Mouse (Mus musculus) MN1 (cell line): Measurements from ENCODE around the gene Slc25a45.
"Not testable (repeated sequence)": the region's sequence is repeated elsewhere in the genome, so short reads cannot be mapped to it uniquely, and the experiment has no call there.

Experiments
- DNase-seq: peaks from one replicate; pipeline ENCODE4 v3.0.0-alpha.2; 2016; ENCODE audit warnings: low spot score

Slc25a45 gene

DNA sequence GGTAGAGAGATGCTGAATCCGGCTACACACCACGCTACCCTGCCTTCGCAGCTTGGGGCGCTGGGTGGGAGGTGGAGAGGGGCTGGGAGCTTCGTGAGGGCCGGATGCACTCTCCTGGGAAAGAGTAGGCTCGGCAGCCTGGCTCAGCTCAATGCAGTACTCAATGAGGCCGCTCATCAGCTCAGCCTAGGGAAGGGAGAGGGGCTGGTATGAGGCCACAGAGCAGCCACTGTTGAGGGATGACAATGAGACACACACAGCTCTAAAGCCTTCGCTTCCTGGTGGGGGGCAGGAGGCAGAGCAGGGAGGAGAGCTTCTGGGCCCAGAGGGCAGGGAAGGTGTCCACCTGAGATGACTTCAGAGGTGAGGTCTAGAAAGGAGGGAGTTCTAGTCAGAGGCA is 21.0 kb upstream of the Slc25a45 start:
- DNase-seq: no peak

DNA sequence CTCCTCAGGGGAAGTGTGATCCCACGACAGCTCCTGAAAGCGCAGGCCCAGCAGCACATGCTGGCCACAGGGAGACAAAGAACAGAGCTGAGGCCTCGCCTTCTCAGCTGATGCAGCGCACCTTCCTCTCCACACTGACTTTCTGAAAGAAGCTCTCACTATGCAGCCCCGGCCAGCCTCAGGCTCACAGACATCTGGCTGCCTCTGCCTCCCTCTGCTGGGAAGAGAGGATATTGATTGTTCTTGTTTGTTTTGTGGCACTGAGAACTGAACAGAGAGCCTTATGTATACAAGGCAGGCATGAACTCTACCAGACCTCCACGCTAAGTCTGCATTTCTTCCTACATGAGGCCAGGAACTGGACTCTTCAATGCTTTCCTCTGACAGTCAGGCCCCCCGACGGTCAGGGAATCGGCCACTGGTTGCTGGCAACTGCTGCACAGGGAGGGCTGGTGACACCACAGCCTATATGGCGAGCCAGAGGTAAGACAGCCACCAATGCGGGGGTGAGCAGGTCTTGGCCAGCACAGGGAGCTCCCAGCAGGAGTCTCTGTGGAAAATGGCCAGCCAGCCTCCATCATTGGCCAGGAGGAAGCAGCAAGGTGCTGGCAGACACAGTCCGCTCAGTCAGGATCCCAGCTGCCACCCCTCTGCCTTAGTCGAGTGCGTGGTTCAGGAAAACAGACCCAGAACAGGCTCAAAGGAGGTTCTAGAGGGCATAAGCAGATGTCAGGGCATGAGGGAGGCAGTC is 15.1 kb upstream of the Slc25a45 start:
- DNase-seq: no peak

DNA sequence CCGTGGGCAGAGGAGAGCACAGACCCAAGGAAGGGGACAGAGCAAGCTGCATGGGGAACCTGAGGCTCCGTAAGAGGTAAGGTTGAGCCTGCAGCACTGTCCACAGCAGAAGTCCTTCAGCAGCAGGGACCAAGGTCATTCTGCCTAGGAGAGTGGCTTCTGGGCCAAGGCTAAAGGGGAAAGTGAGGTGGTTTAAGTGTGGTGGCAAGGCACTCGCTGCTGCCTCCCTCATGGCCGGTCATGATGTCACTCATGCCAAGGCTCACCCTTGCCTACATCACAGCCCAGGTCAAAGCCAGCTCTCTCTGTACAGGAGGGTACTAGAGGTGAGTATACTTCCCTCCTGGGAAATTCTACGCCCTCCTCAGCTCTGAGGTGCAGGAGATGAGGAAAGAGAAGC is 13.8 kb upstream of the Slc25a45 start:
- no peak for DNase-seq

DNA sequence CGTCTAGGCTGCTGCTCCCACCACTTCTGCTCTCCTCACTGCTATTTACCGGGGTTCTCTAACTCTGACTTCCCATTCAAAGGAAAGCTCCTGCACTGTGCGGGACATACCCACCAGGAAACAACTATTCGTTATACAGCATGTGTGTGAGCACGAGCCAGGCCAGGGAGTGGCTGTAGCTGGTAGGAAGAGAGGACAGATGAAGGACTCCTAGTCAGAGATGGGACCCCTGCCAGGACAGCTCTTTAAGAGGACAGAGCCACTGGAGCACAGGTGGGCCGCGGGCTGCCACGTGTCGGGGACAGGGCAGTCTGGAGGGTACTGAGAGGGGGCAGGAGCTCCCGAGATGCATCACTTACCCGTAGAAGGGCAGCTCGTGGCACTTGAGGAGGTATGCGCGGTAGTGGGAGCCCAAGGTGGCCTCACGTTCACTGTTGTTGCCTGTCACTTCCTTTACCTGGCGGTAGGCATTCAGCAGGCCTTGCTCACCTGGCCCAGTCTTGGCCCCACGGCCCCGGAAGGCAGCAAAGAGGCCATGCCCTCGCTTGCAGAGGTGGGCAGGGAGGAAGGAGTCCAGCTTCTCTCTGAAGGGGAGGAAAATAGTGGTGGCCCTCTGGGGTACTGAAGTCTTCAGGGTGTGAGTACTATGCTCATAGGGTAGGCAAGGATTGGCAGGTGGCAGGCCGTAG is 12.8 kb upstream of the Slc25a45 start:
- DNase-seq: no peak

DNA sequence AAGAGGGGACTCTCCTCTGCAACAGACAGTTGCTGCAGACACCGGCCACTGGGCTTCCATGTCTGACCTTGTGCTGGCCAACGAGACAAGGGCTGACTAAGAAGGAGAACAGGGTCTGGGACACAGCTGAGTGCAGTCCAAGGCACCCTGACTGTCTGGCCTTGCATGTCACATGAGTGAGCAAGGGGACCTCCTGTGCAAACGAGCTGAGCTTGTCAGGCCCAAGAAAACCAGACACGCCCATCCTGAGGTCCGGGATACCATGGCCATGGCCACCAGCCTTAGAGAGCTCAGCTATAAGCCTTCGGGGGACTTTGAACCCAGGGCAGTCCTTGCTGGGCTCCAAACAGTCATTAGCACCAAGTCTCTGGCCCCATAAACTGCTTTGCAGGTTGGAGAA is 9.5 kb upstream of the Slc25a45 start:
- no peak for DNase-seq

DNA sequence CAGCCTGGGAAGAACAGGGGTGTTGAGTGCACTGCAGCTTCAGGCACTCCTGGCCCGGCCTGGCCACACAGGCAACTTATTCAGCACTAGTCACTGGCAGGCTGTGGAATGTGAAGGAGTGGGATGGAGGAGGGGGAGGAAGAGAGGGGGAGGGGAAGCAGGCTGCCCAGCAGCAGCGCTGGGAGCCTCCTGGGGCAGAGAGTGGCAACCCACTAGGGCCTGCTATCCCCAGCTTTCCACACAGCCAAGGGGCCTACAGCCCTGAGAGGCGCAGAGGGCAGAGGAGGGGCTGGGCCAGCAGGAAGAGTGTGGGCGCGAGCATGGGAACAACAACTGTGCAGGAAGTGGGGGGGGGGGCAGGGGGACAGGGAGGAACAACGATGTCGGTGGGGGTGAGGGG is 6.3 kb upstream of the Slc25a45 start:
- DNase-seq: no peak

DNA sequence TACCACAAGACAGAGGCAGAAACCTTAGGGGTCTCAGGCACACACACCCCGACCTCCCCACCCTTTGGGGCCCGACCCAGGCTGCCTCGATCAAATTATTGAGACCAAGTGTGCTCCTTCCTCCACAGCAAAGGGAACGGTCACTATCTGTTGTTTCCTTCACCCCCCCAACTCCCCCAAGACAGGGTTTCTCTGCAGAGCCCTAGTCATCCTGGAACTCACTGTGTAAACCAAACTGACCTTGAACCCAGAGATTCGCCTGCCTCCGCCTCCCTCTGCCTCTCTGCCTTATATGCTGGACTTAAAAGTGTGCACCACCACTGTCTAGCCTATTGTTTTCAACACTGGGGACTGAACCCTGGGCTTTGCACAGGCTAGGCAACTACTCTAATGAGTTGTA is 5.9 kb upstream of the Slc25a45 start:
- DNase-seq: no peak

DNA sequence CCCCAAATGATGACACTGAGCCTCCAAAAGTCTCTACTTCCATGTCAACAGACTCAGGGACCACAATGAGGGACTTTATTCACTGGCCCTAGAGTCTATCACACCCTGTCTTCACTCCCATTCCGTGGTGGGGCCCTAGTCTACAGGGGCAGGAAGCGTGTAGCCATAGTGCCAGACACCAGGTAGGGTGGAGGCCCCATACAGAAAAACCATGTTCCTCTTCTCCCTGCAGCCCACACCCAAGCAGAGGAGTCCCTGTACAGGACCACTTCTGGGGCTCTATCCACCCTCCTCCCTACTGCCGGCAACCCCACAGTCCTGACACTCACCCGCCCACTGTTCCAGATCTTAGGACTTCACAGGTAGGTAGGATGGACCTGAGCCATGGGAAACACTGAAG is 5.1 kb upstream of the Slc25a45 start:
- no peak for DNase-seq

DNA sequence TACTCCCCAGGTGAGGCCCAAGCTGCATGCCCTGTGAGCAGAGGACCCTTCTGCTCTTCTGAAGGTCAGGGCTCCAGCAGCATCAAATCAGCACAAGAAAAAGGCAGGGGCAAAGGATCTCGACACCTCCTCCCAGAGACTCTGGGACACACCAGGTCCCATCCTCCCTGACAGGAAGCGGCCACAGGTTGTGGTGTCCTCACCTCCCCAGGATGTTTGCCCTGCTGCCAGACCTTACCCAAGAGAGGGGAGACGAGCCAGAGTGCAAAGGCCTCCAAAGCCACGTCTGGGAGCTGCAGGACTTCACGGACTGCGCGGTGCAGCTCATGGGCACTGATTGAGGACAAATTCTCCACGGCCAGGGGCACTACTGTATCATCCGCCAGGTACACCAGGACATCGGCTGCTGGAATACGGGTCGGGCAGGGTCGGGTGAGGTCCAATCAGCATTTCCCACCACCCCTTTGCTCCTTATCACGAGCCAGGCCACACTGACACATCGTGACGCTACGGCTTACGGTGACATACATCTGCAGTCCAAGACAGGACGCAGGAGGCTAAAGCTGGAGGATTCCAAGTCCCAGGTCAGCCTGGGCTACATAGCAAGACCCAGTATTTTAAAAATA is 4.6 kb upstream of the Slc25a45 start:
- no peak for DNase-seq

DNA sequence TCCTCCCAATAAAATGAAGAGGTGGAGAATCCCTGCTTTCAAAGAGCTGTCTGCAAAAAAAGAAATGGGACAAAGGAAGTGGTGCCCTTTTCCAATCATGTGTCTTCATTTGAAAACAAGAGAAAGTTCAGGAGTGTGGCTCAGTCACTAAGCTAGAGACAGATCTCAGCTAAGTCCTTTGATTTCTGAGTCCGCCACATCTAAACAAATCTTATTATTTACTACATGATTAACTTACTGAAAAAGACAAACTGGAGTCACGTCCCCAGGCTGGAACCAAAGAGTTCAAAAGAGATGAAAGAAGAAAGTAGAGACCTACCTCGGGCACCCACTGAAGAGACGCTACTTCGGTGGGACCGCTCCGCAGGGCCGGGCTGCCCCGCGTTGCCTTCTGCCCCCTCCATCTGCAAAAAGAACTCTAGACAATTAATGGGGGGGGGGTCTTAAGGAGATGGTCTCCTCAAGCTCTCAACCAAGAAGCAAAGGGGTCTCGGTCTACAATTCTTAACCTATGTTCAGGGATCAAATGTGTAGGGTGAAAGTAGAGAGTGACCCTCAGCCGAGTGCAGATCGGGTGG is 3.1 kb upstream of the Slc25a45 start:
- DNase-seq: no peak

DNA sequence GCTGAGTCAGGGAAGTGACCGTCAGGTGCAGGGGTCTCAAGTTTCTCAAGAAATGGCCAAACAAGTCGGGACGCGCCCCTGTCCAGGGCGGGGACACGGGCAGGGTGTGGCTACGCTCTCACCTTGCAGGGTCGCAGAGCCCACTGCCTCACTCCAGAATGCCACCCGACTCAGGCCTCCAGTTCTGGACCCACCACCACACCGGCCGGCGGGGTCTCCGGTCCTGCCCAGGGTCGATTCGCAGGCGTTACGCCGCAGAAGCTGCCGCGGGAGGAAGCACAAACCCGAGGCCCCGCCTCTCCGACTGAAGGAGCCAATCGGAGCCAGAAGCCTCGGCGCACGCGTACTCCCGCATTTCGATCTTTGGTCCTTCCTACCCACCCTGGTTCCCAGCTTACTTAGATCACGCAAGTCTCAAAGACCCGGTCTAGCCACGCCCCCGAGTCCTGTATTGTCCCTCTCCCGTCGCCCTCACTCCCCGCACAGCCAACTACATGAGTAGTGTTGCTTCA is 2.6 kb upstream of the Slc25a45 start, which contains the start of gene Frmd8:
Frmd8 (minus strand) TSS at position 306 of the 512 bp plus-strand sequence.
- DNase-seq: peak; percentile 92

DNA sequence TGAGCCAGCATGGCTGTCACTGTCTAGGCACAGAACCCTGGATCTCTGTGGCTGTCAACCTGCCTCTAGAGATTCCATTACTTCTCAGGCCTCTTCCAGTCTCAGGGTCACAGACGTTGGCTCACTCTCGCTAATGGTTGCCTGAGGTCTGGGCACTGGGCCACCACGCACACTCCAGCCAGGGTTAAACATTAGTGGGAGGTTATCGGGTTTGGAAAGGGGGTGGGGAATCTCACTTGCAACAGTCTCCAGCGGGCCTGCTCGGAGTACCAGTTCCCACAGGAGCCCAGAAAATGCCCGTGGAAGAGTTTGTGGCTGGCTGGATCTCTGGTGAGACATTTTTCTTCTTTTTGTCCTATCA is 734 bp downstream of the Slc25a45 start:
- peak; percentile 46 for DNase-seq

DNA sequence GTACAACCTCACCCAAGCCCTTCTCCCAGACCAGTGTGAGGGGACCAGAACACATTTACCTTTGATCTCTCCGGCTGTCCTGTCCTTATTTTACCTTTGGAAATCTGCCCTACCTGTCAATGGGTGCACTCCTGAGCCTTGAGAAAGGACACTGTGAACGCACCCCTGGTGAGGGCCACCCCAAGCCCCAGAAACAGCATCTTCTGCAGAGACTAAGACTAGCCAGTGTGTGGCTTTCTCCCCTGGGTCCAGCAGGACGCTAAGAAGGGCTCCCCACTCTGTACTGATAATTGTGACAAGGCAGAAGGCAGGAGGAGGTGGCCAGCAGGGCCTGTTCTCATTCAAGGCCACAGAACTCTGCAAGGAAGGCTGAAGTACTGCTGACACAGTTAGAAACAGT is 1.3 kb downstream of the Slc25a45 start:
- no peak for DNase-seq

DNA sequence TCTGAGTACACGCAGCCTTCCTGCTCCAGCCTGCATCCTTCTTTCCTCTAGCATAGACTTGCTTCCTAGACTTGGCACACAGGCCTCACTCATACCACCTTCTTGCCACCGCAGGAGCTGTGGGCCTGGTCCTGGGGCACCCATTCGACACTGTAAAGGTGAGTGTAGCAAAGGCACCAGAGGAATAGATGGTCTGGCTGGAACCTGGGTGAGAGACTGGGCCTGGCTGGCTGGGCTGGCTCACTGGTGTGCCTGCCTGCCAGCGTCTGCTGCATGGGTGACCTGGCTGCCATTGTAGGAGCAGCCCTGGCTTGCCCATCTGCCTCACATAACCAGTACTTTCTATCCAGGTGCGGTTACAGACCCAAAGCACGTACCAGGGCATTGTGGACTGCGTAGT is 2.1 kb downstream of the Slc25a45 start:
- no peak for DNase-seq

DNA sequence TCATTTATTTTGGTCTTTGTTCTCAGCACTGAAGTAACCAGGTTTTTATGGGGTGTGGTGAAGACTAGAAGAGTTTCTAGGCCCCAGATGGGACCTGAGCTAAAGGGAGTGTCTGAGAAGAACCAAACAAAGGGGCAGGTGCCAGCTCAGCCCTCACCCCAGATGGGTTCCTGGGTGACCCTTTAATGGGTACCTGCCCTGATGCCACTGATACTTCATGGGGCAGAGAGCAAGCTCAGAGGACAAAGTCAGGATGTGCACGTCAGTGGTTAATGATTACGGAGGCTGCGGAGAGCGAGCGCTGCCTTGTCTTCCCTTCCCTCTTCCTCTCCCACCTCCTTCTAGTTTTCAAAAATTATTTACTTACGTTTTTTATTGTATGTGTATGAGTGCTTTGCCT is 3.5 kb downstream of the Slc25a45 start:
- no peak for DNase-seq

DNA sequence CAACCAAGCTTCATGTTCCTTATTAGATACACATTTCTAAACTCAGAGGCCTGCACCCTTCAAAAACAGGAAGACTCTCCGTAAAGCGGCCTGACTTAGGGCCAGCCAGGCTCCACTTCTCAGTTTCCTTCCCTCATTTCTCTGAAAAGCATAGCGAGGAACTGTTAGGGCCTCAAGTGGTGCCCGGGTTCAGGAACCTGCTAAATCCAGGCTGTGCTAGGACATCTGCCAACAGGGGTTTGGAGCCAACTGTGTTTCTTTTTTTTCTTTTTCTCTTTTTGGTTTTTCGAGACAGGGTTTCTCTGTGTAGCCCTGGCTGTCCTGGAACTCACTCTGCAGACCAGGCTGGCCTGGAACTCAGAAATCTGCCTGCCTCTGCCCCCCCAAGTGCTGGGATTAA is 4.5 kb downstream of the Slc25a45 start:
- not testable (repeated sequence) for DNase-seq

DNA sequence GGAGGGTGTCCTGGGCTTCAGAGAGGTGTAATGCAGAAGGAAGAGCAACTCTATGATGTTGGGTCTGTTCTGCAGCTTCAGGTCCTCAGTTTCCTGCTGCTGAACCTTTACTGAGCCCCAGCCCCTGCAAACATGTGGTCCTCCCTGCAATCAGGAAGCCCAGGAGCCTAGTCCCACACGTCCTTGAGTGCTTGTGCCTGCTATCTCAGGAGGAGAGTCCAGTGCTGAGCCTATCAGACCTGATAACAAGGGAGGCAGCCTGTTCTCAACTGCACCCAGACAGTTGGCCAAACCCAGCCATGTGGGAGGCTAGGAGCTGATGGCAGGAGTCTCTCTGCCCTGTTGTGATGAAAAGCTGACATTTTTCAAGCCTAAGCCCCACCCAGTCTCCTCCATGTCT is 6.3 kb downstream of the Slc25a45 start:
- no peak for DNase-seq

DNA sequence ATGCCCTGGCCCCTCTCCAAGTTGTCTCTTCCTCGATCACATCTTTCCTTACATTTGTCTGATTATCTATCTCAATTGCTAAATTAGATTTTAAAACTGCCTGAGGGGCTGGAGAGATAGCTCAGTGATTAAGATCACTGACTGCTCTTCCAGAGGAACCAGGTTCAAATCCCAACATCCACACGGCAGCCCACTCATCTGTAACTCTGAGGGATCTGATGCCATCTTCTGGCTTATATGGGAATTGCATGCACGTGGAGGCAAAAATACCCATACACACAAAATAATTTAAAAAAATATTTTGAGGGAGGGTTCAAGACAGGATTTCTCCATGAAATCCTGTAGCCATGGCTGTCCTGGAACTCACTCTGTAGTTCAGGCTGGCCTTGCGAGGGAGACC is 8.2 kb downstream of the Slc25a45 start:
- DNase-seq: no peak

DNA sequence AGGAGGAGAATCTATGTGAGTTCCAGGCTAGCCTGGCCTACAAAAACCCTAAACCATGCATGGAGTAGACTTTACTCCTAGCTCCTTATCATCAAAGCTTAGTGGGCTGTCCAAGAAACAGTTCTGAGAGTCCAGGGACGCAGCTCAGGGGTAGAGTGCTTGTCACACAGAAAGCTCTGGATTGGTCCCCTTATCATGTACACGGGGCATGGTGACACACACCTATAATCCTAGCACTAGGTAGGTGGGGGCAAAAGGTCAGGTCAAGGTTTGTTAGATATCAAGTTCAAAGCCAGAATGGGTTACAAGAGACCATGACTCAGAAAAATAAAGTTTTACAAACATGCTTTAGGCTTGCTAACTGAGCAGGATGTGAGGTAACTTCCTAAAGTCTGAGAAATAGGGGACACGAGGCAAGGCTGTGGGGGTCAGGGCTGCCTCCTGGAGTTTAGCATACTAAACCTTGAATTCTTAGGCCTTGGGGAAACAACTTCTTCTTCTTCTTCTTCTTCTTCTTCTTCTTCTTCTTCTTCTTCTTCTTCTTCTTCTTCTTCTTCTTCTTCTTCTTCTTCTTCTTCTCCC is 9.7 kb downstream of the Slc25a45 start:
- no peak for DNase-seq

DNA sequence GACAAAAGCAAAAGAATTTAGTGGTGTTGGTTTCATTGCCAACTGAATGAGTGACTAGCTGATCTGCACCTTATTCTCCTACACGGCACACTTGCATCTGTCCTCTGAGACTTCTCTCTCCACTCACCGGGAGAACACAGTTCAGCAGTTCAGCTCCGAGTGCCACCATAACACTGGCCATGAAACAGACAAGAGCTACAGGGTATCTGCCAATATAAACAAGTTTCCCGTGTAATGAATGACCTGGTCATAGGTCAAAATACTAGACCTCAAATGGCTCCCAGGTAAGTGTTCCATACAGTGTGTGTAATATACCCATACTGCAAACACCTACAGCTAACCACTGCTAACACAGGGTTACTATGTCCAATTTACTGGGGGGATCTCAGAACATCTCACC is 11.6 kb downstream of the Slc25a45 start:
- no peak for DNase-seq

DNA sequence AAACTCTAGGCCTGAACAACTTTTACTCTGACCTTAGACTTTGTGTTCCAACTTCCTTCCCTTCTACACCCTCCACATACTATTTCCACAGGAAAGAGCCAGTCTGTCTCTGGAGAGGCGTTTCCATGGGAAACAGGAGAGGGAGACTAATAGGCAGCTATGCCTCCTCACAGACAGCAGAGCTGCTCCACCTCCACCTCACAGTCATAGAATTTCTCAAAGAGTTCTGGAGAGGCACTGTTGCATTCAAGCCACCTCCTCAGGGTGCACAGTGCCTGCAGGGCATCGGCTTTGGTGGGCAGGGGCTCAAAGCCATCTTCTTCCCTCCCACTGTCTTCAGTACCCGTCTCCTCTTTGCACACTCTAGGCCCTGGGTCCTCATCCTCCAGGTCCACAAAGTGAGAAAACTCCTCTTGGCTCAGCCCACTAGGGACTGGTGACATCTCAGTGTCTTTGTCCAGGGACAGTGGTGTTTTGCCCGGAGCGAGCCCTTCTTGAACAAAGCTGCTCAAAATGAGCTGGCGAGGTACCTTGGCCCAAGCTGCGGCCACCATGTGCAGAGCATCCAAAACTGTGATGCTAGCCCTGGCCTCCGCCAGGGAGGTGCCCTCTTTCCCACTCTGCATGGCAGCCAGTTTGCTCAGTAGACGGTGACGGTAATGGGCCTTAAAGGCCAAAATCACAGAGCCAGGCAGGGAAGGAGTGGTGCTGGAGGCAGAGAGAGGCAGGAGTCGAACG is 14.1 kb downstream of the Slc25a45 start:
- DNase-seq: no peak

DNA sequence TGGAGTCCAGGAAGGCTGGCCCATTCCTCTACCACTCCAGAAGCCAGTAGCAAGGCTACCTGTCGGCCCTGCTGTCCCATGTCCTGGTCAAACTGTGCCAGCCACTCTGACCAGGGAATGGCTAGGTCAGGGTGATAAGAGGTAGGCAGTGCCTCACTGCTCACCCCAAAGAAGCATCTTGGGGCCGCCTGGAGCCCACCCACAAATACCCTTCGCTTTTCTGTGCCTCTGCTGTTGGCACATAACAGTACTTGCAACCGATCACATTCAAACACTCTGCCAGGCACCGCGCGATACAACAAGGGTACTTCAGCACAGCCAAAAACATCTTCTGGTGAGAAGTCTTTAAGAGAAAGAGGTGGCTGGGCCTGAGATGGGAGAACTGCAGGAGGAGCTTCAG is 14.7 kb downstream of the Slc25a45 start:
- DNase-seq: no peak
